Mouse (Mus musculus): Measurements from ENCODE around the gene Mri1.

Mri1 gene

DNA sequence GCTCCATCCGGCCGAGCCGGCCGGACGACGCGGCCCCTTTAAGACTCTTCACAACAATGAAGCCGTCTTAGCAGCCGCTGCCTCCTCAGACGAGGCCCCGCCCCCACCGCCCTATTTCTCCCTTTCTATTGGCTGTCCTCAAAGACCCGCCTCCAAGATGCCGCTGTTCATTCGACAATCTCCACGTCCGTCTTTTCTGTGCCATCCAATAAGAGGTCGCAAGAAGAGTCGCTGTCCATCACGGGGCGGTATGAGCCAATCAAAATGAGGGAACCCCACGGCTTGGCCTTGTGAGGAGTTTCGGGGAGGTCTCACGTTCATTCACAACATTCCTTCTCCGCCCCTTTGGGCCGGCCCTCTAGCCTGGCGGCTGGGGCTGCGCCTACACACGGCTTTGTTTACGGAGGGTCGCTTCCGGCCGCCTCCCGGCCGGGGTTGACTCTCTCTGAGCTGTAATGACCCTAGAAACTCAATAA, 20.1 kb downstream of the Mri1 start, which contains the start of gene Zswim4:
Zswim4 (minus strand) TSS at position 58 of the 476 bp plus-strand sequence.
- DNase-seq (ENCODE audit: low spot score in 2 of 2) = peak; percentile 96 to 98

DNA sequence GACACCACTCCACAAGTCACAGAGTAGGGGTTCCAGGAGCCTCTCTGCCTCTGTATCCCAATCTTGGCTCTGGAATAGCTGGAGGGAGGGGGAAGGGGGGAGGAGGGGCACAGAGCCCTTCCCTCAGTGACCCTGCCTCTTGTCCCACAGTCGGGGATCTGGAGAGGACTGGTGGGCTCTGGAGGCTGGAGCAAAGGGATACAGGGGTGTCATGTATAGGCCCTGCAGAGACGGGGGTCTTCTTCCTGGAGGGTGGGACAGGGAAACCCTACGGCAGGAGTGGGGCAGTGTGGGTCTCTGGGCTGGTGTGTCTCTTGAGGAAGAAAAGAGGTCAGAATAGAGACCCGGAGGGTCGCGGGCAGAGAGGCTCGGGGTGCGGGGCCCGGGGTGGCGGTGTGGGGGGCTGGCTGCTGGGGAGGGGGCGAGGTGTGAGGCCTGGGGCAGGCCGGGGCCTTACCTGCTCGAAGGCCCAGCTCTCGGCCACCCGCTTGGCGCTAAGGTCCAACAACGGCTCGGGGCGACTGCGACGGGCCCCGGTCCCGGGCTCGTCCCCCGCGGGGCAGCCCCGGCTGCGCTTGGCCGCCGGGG, 20.6 kb downstream of the Mri1 start:
- no peak for DNase-seq (ENCODE audit: low spot score in 2 of 2)

DNA sequence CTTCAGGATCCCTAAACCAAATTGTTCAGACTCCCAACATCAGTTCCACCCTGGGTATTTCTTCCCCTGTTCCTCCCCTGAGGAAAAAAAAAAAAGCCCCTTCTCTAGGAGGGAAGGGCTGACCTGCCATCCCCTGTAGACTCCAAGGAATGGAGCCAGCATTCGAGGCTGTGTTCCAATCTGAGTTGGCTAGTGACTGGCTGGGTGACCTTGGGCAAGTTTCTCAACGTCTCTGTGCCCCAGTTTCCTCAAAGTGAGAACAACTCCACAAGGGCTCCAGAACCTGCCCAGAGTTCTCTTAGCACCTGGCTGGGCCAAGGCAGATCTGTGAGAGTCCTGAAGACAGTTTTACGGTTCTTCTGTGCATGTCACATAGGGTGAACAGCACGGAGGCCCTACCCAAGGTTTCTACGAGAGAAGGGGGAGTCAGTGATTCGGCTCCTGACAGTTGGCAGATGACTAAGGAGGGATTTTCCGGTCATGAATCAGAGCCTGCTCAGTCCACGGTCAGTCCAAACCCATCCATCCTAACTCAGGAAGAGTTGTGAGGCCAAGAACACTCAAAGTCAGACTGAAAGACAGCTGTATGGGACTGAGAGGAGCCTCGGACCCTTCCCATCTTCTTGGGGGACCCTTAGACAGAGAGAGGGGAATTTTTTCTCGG, 21.2 kb downstream of the Mri1 start:
- DNase-seq (ENCODE audit: low spot score in 2 of 2) = no peak

DNA sequence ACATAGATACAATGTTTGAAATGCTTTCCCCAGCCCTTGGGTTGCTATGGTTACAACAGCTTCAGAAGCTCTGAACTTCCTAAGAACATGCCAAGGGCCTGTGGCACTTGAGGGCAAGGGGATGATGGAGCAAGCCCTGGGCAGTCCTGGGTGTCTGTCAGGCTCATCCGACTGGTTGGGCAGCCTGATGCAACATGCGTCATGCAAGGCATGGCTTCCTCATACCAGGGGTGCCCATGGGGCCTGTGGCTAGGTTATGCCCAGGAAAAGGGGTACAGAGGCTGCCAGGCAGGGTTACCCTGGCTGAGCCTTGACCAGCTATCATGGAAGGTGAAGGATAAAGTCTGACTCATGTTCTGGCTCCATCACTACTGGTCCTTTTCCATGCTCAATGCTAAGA, 24.1 kb downstream of the Mri1 start:
- DNase-seq (ENCODE audit: low spot score in 2 of 2) = no peak

DNA sequence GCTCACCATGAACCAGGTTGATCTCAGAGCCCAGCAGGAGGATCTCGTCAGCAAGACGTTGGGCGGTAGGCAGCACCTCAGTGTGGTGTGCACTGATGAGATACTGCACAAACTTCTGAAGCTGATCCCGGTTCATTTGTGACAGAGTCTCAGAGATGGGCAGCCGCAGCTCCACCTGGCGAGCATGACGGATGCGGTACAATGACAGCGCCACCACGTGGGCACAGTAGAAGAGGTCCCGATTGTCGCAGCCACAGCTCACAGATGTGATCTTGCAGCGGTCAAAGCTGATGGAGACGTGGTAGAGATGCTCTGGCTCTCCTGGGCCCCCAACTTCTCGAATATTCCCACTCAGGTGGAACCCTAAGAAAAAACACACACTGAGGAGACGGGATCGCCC, 26.4 kb downstream of the Mri1 start:
- no peak for DNase-seq (ENCODE audit: low spot score in 2 of 2)

DNA sequence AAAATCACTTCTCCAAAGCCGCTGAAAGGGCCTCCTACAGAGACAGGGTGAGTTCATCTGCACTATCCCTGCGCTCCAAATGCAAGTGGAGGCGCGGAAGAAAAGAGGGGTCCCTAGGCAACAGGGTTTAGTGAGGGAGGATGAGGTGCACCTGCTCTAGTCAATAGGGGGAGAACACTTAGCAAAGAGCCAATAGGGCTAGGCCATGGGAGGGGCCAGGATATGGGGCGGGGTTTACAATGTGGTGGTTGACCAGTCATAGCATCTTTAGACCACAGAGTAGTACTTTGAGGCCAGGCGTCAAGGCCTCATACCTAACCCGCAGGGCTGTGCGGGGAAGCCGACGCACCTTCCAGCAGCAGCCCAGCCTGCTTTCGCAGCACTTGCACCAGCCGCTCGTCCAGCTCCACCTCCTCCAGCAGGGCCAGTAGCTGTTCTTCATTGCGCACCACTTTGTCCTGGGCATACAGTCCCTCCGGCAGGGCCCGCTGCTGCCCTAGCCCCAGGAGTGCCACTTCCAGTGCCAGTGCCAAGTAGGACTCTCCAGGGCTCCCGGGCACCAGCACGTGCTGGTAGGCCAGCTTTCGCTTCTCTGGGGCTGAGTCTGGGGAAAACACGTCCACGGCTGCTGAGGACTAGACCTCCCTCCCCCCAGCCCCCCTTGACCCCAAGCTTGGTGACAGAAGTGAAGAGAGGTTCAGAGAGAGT, 33.6 kb downstream of the Mri1 start:
- DNase-seq (ENCODE audit: low spot score in 2 of 2) = no peak

DNA sequence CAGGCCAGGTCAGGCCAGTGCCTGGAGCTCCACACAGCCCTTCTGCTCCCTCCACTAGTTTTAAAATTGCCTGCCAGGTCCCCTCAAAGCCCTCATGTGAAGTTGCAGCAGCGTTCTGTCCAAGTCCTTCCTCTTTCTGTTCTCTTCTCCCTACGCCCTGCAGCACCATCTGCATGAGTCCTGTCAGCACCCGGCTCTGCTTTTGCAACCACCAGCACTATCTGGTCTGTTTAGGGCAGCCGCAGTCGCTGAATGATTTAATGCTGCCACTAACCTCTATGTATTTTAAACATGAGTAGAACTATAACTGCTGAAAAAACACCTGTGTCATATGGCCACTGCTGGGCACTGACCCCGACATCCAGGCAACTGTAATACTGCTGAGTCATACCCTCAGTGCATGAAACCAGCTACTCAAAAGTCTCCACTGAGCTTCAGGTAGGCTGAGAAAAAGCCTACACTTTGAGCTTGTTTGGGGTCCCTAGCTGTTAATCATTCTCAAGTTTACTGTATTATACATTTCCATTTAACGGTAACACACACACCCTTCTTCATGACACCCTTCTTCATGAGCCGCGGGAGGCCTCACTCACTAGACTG, 34.5 kb downstream of the Mri1 start:
- peak in 1 of 2 experiments; percentile 31 for DNase-seq (ENCODE audit: low spot score in 2 of 2)

DNA sequence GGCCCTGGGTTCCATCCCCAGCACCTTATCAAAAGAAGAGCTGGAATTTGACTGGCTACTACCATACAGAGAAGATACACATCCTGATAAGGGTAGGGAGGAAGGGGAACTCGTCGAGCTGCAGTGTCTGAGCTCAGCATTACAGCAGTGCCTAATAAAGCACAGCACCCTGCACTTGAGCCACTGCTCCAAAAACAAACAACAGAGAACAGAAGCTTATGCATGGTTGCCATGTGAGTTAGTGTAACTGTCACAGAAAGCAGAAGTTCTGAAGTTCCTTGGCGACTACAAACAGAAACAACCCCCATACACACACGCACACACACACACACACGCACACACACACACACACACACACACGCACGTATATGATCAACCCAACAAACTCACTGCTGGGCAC, 37.0 kb downstream of the Mri1 start:
- DNase-seq (ENCODE audit: low spot score in 2 of 2) = peak in 1 of 2 experiments; percentile 15

DNA sequence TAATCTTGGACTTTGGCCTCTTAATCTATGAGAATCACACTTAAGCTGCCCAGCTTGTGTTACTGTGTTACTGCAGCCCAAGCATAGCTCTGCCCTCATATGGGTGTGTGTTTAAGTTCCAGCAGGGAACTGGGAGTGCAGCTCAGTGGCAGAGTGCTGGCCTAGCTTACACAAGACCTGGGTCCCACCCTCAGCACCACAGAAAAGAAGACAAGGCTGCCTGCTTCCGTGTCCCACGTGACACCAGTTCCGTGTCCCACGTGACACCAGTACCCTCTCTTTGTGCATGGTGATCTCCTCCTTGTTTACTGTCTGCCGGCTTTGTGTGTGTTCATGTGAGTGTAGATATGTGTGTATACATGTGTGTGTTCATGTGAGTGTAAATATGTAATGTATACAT, 39.0 kb downstream of the Mri1 start:
- peak in 1 of 2 experiments; percentile 9 for DNase-seq (ENCODE audit: low spot score in 2 of 2)

DNA sequence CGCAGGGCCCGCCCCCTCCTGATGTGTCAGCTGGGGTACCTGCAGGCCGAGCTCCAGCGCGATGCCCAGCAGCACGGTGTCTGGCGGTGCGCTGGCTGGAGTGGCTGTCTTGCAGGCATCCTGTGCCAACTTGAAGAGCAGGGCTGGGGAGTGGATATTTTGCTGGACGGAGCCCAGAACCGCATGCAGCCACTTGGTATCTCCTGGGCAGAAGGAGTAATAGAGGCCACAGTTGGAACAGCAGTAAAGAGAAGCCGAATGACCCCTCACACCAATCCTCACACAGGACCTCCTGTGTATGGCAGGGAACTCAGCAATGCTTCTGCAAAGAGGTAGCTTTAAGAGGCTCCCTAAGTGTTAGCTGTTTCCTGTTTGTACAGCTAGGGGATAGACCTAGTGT, 39.9 kb downstream of the Mri1 start:
- no peak for DNase-seq (ENCODE audit: low spot score in 2 of 2)

DNA sequence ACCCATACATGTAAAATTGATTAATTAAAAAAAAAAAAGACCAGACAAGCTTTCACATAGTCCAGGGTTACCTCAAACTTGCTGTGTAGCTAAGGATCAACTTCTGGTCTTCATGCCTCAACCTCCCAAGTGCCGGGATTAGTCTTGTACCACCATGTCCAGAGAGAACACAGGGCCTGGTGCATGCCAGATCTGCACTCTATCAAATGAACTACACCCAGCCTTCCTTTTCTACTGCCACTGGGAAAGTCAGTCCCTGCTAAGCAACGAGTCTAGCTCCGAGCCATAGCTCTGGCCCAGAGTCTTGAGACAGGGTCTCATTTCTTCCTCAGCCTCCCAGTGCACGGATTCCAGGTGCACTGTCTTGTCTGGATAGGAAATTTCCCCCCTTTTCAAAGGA, 43.8 kb downstream of the Mri1 start:
- no peak for DNase-seq (ENCODE audit: low spot score in 2 of 2)

DNA sequence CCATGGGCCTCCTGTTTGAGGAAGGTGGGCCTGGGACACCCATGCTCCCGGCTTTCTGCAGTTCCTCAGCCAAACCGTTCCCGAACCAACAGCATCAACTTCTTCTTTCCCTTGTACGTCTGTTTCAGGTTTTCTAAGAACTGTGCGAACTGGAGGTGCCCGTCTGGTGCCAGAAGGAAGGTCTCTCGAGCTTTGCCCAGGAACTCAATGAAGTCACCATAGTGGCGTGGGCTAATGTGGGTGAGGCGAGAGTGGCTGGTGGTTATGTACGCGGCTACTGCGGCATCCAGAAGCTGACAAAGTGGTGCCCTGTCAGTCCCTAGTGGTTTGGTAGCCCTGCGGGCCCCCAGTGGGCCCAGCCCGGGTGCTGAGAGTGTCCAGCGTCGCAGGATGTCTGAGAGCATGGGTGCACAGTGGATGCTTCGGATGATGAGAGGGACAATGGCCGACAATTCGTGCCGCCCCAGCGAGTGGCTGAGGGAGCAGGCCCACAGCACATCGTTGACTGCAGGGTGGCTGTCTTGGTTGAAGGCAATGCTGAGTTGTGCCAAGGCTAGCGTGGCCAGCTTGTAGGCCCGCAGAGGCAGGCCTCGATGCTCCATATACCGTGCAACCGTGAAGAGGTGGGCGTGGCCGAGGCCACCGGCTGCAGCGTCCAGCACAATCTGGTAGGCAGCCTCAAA, 45.1 kb downstream of the Mri1 start:
- no peak for DNase-seq (ENCODE audit: low spot score in 2 of 2)

DNA sequence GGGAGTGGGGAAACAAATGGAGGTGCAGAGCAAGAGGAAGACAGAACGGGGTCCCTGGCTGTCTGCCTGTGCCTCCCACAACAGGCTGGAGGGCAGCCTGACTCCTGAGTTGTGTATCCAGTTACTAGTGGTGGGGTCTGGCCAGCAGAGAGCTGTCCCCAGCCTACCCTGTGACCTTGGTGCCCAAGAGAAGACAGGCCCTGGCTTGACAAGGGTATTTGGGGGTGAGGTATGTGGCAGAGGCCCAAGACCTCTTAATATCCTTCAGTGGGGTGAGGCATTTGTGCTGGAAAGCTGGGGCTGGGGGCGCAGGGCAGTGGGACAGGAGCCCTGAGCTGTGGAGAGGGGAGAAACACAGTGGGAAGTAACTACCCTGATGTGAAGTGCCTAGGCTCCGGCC, 45.9 kb downstream of the Mri1 start:
- no peak for DNase-seq (ENCODE audit: low spot score in 2 of 2)

DNA sequence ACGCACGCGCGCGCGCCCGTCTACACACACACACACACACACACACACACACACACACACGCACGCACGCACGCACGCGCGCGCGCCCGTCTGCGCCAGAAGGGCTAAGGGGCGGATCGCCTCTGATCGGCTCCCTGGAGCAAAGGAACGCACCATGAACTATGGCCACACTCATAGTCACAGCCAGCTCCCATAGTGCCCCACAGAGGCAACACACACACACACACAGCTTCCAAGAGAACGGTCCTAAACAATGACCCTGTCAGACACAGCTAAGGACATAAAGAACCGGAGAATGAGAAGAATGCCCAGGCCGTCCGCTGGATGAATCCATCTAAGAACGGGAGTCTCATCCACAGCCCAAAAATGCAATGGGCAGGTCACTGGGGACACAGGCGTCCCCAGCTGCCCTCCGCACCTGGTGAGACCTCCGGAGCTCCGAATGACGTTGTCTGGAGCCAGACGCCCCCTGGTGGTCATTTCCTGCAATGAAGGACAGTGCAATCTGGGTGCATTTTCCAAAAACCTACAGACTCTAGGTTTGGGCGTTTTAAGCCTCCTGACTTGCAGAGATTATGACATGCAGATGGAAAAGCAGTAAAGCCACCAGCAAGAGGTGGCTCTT, 46.8 kb downstream of the Mri1 start:
- peak; percentile 68 to 74 for DNase-seq (ENCODE audit: low spot score in 2 of 2)

DNA sequence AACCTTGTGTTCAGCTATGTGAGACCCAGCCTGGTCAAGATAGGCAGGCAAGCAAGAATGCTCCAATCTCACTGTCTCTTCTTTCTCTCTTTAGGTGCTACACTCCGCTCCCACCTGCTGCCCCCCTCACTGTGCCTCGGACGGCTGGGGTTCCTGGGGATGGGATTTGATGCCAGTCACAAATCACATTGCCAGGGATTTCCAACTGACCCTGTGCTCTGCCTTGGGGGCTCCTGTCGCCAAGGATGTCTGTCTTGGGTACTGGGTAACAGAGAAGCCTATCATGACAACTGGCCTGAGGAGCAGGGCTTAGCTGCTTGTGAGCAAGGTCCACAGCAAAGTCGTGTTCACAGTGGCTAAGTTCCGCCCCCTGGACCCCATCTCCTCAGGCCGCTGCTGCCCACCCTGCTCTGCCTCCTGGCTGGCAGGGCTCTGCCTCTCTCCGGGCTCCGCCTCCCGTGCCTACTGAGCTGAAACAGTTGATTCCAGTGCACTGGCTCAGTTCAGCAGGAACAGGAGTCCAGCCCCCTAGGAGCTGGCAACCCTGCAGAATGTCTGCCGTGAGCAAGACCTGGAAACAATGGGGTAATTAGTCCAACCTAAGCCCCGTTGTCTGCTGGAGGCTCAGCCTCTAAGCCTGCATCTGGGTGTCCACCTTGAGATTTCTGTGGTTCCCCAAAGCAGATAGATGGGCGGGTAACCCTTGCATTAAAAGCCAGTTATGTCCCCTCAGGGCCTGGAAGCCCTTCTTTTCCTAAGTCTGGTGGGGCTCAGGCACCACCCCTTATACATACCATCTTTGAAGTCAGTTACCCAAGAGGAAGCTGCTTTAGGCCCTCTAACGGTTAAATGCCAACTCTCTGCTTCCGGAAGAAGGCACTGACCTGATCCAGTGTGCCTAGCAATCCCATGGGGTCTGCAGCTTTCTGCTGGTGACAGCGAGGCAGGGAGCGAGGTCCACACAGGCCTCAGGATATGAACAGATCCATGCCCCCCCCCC, 48.4 kb downstream of the Mri1 start:
- DNase-seq (ENCODE audit: low spot score in 2 of 2) = no peak

DNA sequence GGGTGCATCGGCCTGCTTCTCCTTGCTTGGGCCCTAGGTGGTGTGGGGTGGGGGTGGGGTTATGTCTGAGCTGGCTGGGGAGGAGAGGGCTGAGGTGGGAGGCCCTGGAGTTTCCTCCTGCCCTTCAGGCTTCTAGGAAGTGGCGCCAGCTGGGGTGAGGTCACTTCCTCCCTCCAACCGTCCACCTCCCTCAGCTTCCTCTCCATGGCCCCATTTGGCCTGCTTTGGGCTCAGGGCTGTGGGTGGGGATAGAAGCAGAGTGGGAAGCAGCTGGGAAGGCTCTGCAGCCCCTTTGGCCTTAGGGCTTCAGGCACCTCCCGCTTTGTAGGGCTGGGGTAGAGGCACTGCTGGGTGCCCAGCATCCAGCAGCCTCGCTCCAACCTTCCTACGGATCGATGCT, 49.3 kb downstream of the Mri1 start:
- peak; percentile 35 to 56 for DNase-seq (ENCODE audit: low spot score in 2 of 2)

DNA sequence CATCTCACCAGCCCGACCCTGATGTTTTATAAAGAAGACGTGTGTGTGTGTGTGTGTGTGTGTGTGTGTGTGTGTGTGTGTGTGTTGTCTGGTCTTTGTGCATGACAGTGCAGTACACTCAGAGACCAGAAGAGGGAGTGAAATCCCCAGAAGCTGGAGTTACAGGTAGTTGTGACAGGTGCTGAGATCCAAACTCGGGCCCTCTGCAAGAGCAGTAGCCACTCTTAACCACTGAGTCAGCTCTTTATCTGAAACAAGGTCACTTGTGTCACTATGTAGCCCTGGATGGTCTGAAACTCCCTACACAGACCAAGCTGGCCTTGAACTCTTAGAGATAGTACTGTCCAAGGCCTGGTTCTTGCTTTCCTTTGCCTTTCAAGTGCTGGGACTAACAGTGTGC, 50.5 kb downstream of the Mri1 start:
- DNase-seq (ENCODE audit: low spot score in 2 of 2) = no peak

DNA sequence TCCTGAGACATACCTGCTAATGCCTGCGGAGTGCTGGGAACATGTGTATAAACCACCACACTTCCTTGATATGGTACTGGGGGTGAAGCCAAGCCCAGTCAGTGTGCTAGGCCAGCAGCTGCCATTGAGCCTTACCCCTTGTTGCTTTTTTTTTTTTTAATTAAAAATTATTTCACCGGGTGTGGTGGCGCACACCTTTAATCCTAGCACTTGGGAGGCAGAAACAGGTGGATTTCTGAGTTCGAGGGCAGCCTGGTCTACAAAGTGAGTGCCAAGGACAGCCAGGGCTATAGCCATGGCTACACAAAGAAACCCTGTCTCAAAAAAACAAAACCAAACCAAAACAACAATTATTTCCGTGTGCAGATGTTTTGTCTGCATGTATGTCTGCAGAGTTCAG, 52.1 kb downstream of the Mri1 start:
- no peak for DNase-seq (ENCODE audit: low spot score in 2 of 2)

DNA sequence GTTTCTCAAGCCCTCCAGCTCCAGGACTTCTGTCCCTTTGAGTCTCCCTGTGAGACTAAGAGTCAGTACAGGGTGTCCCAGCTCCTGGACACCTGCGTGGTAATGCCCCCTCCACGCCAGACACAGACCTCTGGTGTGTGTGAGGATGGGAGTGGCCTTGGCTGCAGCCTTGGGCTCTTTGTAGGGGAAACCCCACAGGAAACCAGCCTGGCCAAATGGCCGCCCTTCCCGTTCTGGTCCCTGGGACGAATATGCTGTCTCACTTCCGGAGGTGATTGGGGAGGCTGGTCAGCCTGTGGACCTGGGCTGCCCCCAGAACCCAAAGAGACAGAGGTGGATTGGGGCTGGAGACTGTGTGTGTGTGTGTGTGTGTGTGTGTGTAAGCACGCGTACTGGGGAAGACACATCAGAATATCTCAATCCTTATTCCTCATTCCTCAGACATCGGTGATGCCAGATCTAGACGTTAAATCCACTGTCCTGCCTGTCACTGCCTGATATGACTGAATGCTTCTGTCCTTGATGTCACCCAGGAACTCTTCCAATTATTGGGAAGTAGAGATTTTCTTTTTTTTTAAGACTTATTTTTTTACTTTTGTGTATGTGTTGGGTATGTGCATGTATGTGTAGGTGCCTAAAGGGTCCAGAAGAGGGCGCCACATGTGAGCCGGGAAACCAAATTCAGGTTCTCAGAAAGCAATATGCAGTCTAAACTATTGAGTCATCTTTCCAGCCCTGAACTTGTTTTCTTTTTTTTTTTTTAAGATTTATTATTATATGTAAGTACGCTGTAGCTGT, 53.0 kb downstream of the Mri1 start:
- DNase-seq (ENCODE audit: low spot score in 2 of 2) = peak; percentile 50 to 66

Data from spleen, postnatal 36 days (tissue).